Mouse (Mus musculus): ENCODE data around the gene Sco1. TPM values are rescaled to one million over a fixed set of nuclear protein-coding genes. Genes with fewer than 3 reads are reported as not detected.

Gene Sco1
- polyA plus RNA-seq, 1 experiment from 2014 or later: 23.7 TPM

DNA sequence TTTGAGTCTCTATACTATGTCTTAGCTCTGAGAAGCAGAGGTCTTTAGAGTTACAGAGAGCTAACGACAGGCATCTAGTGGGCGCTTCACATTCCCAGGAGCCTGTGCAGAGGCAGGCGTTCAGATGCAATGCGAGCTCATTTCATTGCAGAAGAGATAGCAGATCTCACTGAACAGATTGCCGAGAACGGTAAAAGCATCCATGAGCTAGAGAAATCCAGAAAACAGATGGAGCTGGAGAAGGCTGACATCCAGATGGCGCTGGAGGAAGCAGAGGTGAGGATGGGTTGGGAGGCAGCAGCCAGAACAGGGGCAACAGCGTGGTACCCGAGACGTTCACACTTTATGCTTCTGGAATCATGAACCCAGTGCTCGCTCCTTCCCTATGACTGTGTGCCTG is 46.0 kb downstream of the Sco1 start:
- Histone ChIP-seq H3K27me3 (replicated peaks; ENCODE audit: low read depth, poor library complexity, severe bottlenecking) (peaks cover 8% of the 10 kb centered on the region), H3K36me3 (replicated peaks) (no peaks in the 10 kb centered on the region), H3K4me1 (no peaks in the 10 kb centered on the region), H3K9me3 (no peaks in the 10 kb centered on the region), H3K27ac (replicated peaks) (no peak overlapping the region), H3K4me3 (no peak overlapping the region)
- 87% methylated on average over 11 of the region's 11 CpGs for WGBS
- DNase-seq (ENCODE audit: low spot score): no peak

DNA sequence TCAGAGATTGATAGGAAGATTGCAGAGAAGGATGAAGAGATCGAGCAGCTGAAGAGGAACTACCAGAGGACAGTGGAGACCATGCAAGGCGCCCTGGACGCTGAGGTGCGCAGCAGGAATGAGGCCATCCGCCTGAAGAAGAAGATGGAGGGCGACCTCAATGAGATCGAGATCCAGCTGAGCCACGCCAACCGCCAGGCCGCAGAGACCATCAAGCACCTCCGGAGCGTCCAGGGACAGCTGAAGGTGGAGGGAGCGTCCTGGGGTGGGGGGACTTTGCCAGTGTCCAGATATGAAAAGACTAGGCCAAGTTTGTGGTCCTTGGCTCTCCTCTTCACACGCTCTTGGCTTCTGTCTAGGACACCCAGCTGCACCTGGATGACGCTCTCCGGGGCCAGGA is 46.8 kb downstream of the Sco1 start:
- 95% methylated on average over 16 of the region's 16 CpGs for WGBS
- DNase-seq (ENCODE audit: low spot score): no peak
- Histone ChIP-seq H3K9me3 (no peaks in the 10 kb centered on the region), H3K4me1 (no peaks in the 10 kb centered on the region), H3K4me3 (no peak overlapping the region), H3K27ac (replicated peaks) (no peak overlapping the region), H3K27me3 (replicated peaks; ENCODE audit: low read depth, poor library complexity, severe bottlenecking) (peaks cover 8% of the 10 kb centered on the region), H3K36me3 (replicated peaks) (no peaks in the 10 kb centered on the region)

DNA sequence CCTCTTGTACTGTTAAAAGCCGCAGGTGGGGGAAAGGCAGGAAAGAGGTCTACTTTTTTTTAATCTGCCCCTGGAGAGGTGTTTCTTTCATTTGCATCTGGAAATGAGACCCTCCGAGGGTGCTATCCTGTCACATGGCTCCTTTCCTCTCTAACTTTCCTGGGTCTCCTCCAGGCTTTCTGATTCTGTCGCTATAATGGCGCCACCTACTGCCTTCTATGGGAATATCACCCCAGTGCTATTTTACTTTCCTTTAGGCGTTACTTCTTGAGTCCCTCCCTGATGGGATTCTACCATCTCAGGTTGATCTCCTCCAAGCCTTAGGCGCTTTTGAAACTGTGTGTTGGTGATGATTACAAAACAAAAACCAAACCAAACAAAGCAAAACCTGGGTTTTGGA is 47.7 kb downstream of the Sco1 start:
- WGBS: 35% methylated on average over 6 of the region's 6 CpGs
- H3K4me3 ChIP-seq: no peak overlapping the region
- no peak overlapping the region for H3K27ac ChIP-seq (replicated peaks)
- H3K27me3 ChIP-seq (replicated peaks; ENCODE audit: low read depth, poor library complexity, severe bottlenecking): peaks cover 8% of the 10 kb centered on the region; the same call in 1 of the 2 replicates
- no peaks in the 10 kb centered on the region for H3K9me3 ChIP-seq
- no peaks in the 10 kb centered on the region for H3K4me1 ChIP-seq
- H3K36me3 ChIP-seq (replicated peaks): no peaks in the 10 kb centered on the region
- peak; percentile 31 for DNase-seq (ENCODE audit: low spot score)

DNA sequence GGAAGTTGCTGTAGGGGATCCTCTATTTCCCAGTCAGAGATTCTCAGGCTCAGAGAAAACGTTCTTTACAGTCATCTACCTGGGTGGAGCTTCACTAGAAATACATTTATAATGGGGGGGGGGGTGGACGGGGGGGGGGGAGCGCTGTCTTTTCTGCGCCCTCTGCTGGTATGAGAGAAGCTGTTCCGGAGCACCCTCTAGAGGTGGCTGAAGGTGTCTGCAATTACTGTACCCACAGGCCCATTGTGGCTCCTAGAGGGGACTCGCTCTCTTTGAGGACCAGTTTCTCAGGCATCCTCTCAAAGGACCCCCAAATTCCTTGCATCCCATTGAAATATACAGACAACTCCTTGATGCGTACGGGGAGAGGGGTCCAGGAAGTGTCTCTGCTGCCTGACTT is 49.2 kb downstream of the Sco1 start:
- 25% methylated on average over 8 of the region's 8 CpGs for WGBS
- no peaks in the 10 kb centered on the region for H3K9me3 ChIP-seq
- DNase-seq (ENCODE audit: low spot score): peak; percentile 27
- H3K36me3 ChIP-seq (replicated peaks): no peaks in the 10 kb centered on the region
- no peak overlapping the region for H3K4me3 ChIP-seq
- peaks cover 8% of the 10 kb centered on the region; the same call in 1 of the 2 replicates for H3K27me3 ChIP-seq (replicated peaks; ENCODE audit: low read depth, poor library complexity, severe bottlenecking)
- 0 out of 2 replicates have a peak, but pooled peaks cover 3% of the 10 kb centered on the region for H3K4me1 ChIP-seq
- no peak overlapping the region for H3K27ac ChIP-seq (replicated peaks)

DNA sequence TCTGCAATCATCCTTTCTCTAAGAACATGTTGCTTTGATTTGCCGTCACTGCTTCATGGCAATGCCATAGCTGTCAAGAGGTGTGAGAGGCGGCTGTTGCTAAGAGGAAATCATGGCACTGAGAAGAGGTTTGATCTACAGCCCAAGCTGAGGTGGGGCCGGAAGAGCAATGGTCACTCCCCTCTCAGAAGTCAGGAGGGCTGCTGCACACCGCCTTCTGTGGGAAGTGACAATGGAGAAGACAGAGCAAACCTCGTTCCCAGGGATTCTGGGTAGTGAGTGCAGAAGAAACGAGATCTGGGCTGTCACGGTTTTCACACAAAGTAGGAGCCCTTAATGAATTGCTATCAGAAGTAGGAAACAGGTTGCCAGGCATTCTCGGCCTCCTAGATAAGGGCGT is 50.8 kb downstream of the Sco1 start:
- whole genome bisulfite sequencing: 84% methylated on average over 9 of the region's 9 CpGs
- H3K9me3 ChIP-seq: no peaks in the 10 kb centered on the region
- H3K4me3 ChIP-seq: no peak overlapping the region
- H3K4me1 ChIP-seq: 0 out of 2 replicates have a peak, but pooled peaks cover 3% of the 10 kb centered on the region
- peaks cover 8% of the 10 kb centered on the region; the same call in 1 of the 2 replicates for H3K27me3 ChIP-seq (replicated peaks; ENCODE audit: low read depth, poor library complexity, severe bottlenecking)
- no peak for DNase-seq (ENCODE audit: low spot score)
- H3K27ac ChIP-seq (replicated peaks): no peak overlapping the region
- H3K36me3 ChIP-seq (replicated peaks): no peaks in the 10 kb centered on the region

DNA sequence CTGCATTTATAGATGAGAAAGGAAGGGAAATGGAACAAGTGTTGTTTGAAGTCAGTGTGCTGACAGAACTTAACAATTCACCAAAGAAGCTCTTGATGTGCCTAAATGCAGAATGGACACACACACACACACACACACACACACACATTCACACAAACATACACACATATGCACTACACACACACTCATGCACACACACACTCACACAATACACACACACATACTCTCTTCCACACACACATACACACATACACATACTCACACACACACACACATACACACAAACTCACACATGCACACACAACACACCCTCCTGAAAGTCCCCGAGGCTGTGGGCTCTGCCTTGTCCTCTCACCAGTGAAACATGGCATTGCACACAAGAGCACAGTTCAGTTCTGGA is 51.8 kb downstream of the Sco1 start:
- H3K4me3 ChIP-seq: no peak overlapping the region
- H3K36me3 ChIP-seq (replicated peaks): no peaks in the 10 kb centered on the region
- H3K4me1 ChIP-seq: 0 out of 2 replicates have a peak, but pooled peaks cover 3% of the 10 kb centered on the region
- peaks cover 8% of the 10 kb centered on the region; the same call in 1 of the 2 replicates for H3K27me3 ChIP-seq (replicated peaks; ENCODE audit: low read depth, poor library complexity, severe bottlenecking)
- no peak overlapping the region for H3K27ac ChIP-seq (replicated peaks)
- H3K9me3 ChIP-seq: no peaks in the 10 kb centered on the region
- WGBS: 82% methylated on average over 1 of the region's 1 CpGs
- DNase-seq (ENCODE audit: low spot score): no peak

DNA sequence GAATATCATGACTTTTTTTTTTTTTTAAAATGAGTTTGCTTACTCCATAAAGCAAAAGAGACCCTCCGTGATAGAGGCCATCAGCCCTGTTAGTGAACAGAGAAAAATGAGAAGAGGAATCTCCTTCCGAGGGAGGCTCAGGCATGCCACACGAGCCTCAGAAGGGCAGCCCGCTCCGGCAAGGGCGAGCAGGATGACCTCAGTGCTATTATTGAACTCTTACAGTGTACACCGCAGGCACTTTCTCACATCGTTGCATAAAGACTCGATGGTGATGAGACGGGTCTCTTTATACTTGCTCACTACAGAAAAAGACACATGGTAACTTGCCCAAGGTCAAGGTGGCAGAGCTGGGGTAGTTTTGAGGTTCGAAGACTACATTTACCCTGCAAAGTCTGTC is 52.2 kb downstream of the Sco1 start:
- 78% methylated on average over 11 of the region's 11 CpGs for WGBS
- Histone ChIP-seq H3K4me1 (0 out of 2 replicates have a peak, but pooled peaks cover 3% of the 10 kb centered on the region), H3K36me3 (replicated peaks) (no peaks in the 10 kb centered on the region), H3K27ac (replicated peaks) (no peak overlapping the region), H3K27me3 (replicated peaks; ENCODE audit: low read depth, poor library complexity, severe bottlenecking) (0 out of 2 replicates have a peak, but pooled peaks cover 3% of the 10 kb centered on the region), H3K9me3 (no peaks in the 10 kb centered on the region), H3K4me3 (no peak overlapping the region)
- no peak for DNase-seq (ENCODE audit: low spot score)

DNA sequence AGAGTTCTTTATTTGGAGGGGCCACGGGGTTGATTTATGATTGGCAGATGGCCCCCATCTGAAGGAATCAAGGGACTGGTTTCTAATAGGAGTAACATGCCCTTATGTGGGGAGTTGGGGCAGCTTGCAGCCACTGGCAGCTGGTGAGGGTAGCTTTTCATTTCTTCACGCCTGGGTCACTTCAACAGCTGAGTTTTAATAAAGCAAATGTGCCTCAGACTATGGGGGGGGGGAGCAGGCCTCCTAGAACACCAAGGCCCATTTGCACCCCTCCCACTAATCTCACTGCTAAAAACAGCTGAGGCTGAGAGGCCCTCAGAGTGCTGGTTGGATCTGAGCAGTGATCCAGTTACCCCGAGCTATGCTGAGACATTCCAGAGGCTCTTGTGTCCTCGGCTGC is 53.2 kb downstream of the Sco1 start:
- 0 out of 2 replicates have a peak, but pooled peaks cover 3% of the 10 kb centered on the region for H3K4me1 ChIP-seq
- DNase-seq (ENCODE audit: low spot score): no peak
- H3K27ac ChIP-seq (replicated peaks): no peak overlapping the region
- no peaks in the 10 kb centered on the region for H3K9me3 ChIP-seq
- 63% methylated on average over 4 of the region's 4 CpGs for WGBS
- no peak overlapping the region for H3K4me3 ChIP-seq
- H3K36me3 ChIP-seq (replicated peaks): no peaks in the 10 kb centered on the region
- H3K27me3 ChIP-seq (replicated peaks; ENCODE audit: low read depth, poor library complexity, severe bottlenecking): no peaks in the 10 kb centered on the region

DNA sequence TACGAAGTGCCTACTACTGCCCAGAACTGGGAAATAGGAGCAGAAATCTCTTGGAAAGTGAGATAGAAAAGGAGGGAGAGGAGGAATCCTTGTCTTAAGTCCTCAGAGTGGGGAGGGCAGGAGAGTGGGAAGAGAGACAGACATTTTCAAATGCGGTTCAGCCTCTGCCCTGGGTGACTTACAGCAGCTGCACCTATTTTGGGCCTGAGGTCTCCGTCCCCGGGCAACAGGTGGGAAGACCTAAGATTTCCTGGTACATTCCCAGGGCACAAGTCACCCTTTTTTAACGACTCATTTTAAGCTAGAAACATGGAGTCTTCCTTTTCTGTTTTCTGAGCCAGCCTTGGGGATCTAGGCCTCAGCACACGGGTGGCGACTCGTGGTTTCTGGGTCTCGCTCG is 54.5 kb downstream of the Sco1 start:
- no peaks in the 10 kb centered on the region for H3K9me3 ChIP-seq
- 87% methylated on average over 10 of the region's 10 CpGs for WGBS
- no peaks in the 10 kb centered on the region; the same call in 1 of the 2 replicates for H3K27me3 ChIP-seq (replicated peaks; ENCODE audit: low read depth, poor library complexity, severe bottlenecking)
- H3K4me1 ChIP-seq: peaks cover 6% of the 10 kb centered on the region; the same call in 1 of the 2 replicates
- H3K27ac ChIP-seq (replicated peaks): no peak overlapping the region
- no peak overlapping the region for H3K4me3 ChIP-seq
- H3K36me3 ChIP-seq (replicated peaks): no peaks in the 10 kb centered on the region
- DNase-seq (ENCODE audit: low spot score): no peak

DNA sequence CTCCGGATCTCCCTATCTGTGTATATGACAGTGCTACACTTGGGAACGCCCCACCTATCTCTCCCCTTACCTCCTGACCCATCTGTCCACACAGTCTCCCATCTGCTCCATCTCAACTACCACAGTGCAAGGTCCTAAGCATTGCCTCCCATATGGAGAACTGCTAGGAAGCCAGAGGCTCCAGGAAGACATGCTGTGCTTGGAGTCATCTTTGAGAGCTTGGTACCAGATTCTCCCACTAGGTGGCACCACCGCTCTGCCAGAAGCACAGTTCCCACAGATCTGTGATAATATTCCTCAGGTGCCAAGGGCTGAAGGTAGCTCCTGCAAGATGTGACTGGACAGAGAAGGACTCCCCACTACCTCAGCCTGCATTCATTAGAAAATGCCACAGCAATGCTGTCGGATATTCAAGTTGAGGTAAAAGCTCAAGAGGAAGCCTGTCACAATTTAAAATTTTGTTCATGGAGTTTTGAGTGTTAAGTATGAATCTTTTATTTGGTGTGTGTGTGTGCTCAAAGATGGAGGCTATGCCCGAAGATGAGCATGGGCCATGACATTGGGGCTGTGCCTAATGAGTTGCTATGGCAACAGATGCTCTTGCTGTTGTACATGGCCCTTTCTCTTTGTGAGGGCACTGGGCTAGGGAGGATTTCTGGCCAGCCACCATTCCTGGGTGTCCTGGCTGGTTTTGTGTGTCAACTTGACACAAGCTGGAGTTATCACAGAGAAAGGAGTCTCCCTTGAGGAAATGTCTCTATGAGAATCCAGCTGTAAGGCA is 57.9 kb downstream of the Sco1 start:
- 32% methylated on average over 5 of the region's 5 CpGs for WGBS
- Histone ChIP-seq H3K36me3 (replicated peaks) (no peaks in the 10 kb centered on the region), H3K4me3 (no peak overlapping the region), H3K4me1 (peaks cover 9% of the 10 kb centered on the region; the same call in 1 of the 2 replicates), H3K27me3 (replicated peaks; ENCODE audit: low read depth, poor library complexity, severe bottlenecking) (no peaks in the 10 kb centered on the region; the same call in 1 of the 2 replicates), H3K9me3 (no peaks in the 10 kb centered on the region), H3K27ac (replicated peaks) (no peak overlapping the region)
- peak; percentile 73 for DNase-seq (ENCODE audit: low spot score)

DNA sequence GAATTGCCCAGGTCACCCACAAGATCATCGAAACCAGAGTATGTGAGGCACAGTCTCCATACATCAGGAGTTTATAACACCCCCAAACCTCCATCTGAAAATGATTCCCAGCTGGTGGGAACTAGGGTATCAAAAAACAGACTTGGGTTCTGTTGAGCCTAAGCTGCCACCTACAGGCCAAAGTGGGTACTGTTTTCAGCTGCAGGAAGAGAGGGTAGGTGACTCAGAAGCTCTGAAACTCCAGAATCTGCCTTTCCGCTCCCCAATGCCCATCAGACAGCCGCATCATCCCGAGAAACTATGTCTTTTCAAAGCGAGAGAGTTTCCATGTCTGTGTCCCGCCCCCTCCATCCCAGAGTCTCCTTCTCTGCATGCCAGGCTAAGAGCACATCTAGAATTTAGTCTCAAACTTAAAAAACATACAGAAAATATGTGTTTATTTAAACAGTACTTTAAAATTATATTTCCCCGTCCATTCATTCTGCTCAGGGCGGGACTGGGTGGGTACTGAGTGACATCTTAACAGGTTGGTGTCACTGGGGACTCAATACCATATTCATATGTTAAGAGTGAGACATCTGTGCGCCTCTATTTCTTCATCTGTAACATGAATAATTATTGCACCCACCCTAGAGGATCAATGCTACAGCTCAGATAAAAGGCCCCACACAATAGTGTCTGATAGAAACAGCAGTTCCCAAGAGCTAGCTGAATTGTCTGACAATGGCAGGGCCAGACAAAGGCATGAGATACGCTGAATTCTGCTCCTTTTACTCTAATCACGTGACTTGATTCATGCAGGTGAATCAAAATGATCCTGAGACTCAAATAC is 59.8 kb downstream of the Sco1 start:
- Histone ChIP-seq H3K9me3 (no peaks in the 10 kb centered on the region), H3K27me3 (replicated peaks; ENCODE audit: low read depth, poor library complexity, severe bottlenecking) (no peaks in the 10 kb centered on the region; the same call in 1 of the 2 replicates), H3K27ac (replicated peaks) (no peak overlapping the region), H3K36me3 (replicated peaks) (no peaks in the 10 kb centered on the region), H3K4me1 (peaks cover 6% of the 10 kb centered on the region; the same call in 1 of the 2 replicates), H3K4me3 (no peak overlapping the region)
- 30% methylated on average over 11 of the region's 11 CpGs for WGBS
- DNase-seq (ENCODE audit: low spot score): peak; percentile 78

DNA sequence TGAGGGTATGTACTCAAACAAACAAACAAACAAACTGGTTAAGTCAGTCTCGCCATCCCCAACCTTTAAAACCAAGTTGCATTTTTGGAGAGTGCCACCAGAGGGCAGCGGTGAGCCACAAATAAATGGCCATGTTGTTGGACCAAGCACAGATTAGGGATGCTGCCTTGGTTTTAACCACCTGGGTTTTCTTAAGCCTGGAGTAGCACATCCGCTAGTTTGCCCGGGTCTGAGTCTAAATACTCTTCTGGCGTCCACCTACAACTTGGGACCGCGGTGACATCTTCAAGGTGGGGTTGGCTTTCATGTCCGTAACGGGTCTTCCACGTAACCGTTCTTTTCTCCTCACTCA is 60.4 kb downstream of the Sco1 start:
- Histone ChIP-seq H3K27ac (replicated peaks) (no peak overlapping the region), H3K4me1 (peaks cover 6% of the 10 kb centered on the region; the same call in 1 of the 2 replicates), H3K4me3 (no peak overlapping the region), H3K27me3 (replicated peaks; ENCODE audit: low read depth, poor library complexity, severe bottlenecking) (no peaks in the 10 kb centered on the region; the same call in 1 of the 2 replicates), H3K9me3 (no peaks in the 10 kb centered on the region), H3K36me3 (replicated peaks) (no peaks in the 10 kb centered on the region)
- DNase-seq (ENCODE audit: low spot score): peak; percentile 78
- 40% methylated on average over 11 of the region's 11 CpGs for WGBS

Data from embryonic facial prominence, embryonic 10.5 days (tissue).